Mouse (Mus musculus) CH12.LX (cell line): ENCODE results near the gene Ran. TPM values are rescaled to one million over a fixed set of nuclear protein-coding genes. Genes with fewer than 3 reads are reported as not detected.
A peak's percentile ranks its signal among the peaks of the same experiment; 100 is the strongest.

ENCODE experiments used
- DNase-seq: peaks from one replicate; pipeline ENCODE4 v3.0.0-alpha.2; 2013; ENCODE audit errors: extremely low read depth
- H3K27ac ChIP-seq: 2 replicates; pipeline ENCODE4 v1.5.1; 2012; ENCODE audit warnings: low read depth, mild to moderate bottlenecking, control low read depth, moderate library complexity; ENCODE audit not compliant: insufficient read depth
- H3K27me3 ChIP-seq: replicated peaks from 2 replicates; pipeline ENCODE3; 2012; ENCODE audit warnings: inconsistent platforms
- H3K36me3 ChIP-seq, 2 experiments: replicated peaks in 1 of 2; 2 replicates each; pipeline versions ENCODE3 to v1.6.1; 2012; ENCODE audit warnings: inconsistent platforms in 1 of 2, low read length in 1 of 2, mild to moderate bottlenecking in 1 of 2, mixed read lengths in 1 of 2, moderate library complexity in 1 of 2; ENCODE audit not compliant: control insufficient read depth in 1 of 2, insufficient read depth in 1 of 2
- H3K4me1 ChIP-seq, 2 experiments: 2 replicates each; pipeline ENCODE4 v1.6.1; 2012; ENCODE audit warnings: inconsistent platforms in 1 of 2, moderate library complexity in 1 of 2; ENCODE audit not compliant: insufficient read depth in 2 of 2, control insufficient read depth in 1 of 2
- H3K4me2 ChIP-seq: 2 replicates; pipeline ENCODE4 v1.6.1; 2012; ENCODE audit warnings: low read depth, mild to moderate bottlenecking, control low read depth; ENCODE audit not compliant: poor library complexity, insufficient read depth, severe bottlenecking
- H3K4me3 ChIP-seq, 3 experiments: fragments of 150-350 bp in 1 of 3; sonication (generic) in 1 of 3; replicated peaks in 1 of 3; 2 replicates each; pipeline versions ENCODE3 to v1.5.1; 2011 to 2012; ENCODE audit warnings: low read depth in 2 of 3, low read length in 2 of 3, mild to moderate bottlenecking in 2 of 3, moderate library complexity in 2 of 3, control low read depth in 1 of 3, improper control_type of control experiment in 1 of 3, inconsistent platforms in 1 of 3, mixed read lengths in 1 of 3; ENCODE audit not compliant: poor library complexity in 1 of 3
- H3K79me2 ChIP-seq: replicated peaks from 2 replicates; pipeline ENCODE4 v1.6.1; 2012; ENCODE audit warnings: mild to moderate bottlenecking, moderate library complexity; ENCODE audit not compliant: control insufficient read depth, poor library complexity, insufficient read depth, severe bottlenecking; ENCODE audit errors: extremely low read depth
- H3K9ac ChIP-seq: 2 replicates; pipeline ENCODE4 v1.6.1; 2012; ENCODE audit warnings: low read depth, mild to moderate bottlenecking, control low read depth, moderate library complexity; ENCODE audit not compliant: insufficient read depth
- H3K9me3 ChIP-seq: replicated peaks from 2 replicates; pipeline ENCODE3; 2012; ENCODE audit warnings: low read length, inconsistent platforms, mixed read lengths
- CTCF ChIP-seq, 2 experiments: IDR thresholded peaks in 1 of 2; conservative IDR thresholded peaks in 1 of 2; 2 replicates each; pipeline ENCODE4 v1.5.1; 2011 to 2012; ENCODE audit warnings: low read depth in 2 of 2, low read length in 2 of 2, improper control_type of control experiment in 1 of 2, inconsistent platforms in 1 of 2, mild to moderate bottlenecking in 1 of 2, moderate library complexity in 1 of 2
- GABPA ChIP-seq: IDR thresholded peaks from 2 replicates; pipeline ENCODE4 v1.6.1; 2012; ENCODE audit warnings: low read depth, low read length, improper control_type of control experiment, inconsistent platforms; ENCODE audit not compliant: insufficient replicate concordance
- HCFC1 ChIP-seq: IDR thresholded peaks from 2 replicates; pipeline ENCODE4 v1.6.1; 2012; ENCODE audit warnings: low read depth, mild to moderate bottlenecking, inconsistent platforms, low read length, improper control_type of control experiment
- MAFK ChIP-seq: IDR thresholded peaks from 2 replicates; pipeline ENCODE4 v1.6.1; 2011; ENCODE audit warnings: low read length, improper control_type of control experiment; ENCODE audit not compliant: insufficient replicate concordance
- MAX ChIP-seq: IDR thresholded peaks from 2 replicates; pipeline ENCODE4 v1.6.1; 2011; ENCODE audit warnings: low read length, improper control_type of control experiment
- MAZ ChIP-seq: IDR thresholded peaks from 2 replicates; pipeline ENCODE4 v1.6.1; 2012; ENCODE audit warnings: low read depth, mild to moderate bottlenecking, inconsistent platforms, low read length, improper control_type of control experiment, moderate library complexity
- MEF2A ChIP-seq: IDR thresholded peaks from 2 replicates; pipeline ENCODE4 v1.6.1; 2014; ENCODE audit warnings: low read depth, mild to moderate bottlenecking, inconsistent platforms, low read length, improper control_type of control experiment, borderline replicate concordance
- POLR2AphosphoS2 ChIP-seq: IDR thresholded peaks from 2 replicates; pipeline ENCODE4 v1.6.1; 2011; ENCODE audit warnings: low read depth, low read length, improper control_type of control experiment
- RAD21 ChIP-seq: IDR thresholded peaks from 2 replicates; pipeline ENCODE4 v1.6.1; 2011; ENCODE audit warnings: low read depth, mild to moderate bottlenecking, low read length, improper control_type of control experiment, moderate library complexity
- SMC3 ChIP-seq: IDR thresholded peaks from 2 replicates; pipeline ENCODE4 v1.6.1; 2011; ENCODE audit warnings: low read depth, low read length, improper control_type of control experiment
- TBP ChIP-seq: conservative IDR thresholded peaks from 2 replicates; pipeline ENCODE4 v1.6.1; 2011; ENCODE audit warnings: low read depth, low read length, improper control_type of control experiment
- TCF12 ChIP-seq: IDR thresholded peaks from 2 replicates; pipeline ENCODE4 v1.6.1; 2014; ENCODE audit warnings: low read depth, mild to moderate bottlenecking, inconsistent platforms, low read length, improper control_type of control experiment
- ZNF384 ChIP-seq: IDR thresholded peaks from 2 replicates; pipeline ENCODE4 v1.6.1; 2012; ENCODE audit warnings: low read depth, low read length, improper control_type of control experiment, inconsistent platforms
- dilution Hi-C: fragments of 300-500 bp; cut with MboI; formaldehyde crosslinking; loops from 2 replicates; pipeline ENCODE4 v1.14.3; 2020; ENCODE audit warnings: low sequenced_read_pairs; ENCODE audit not compliant: extremely low pct_unique_long_range_greater_than_20kb, extremely low pct_ligation_motif_present
- in situ Hi-C: fragments of 300-500 bp; cut with MboI; formaldehyde crosslinking; loops from 3 replicates; pipeline ENCODE4 v1.14.3; 2019; ENCODE audit warnings: low sequenced_read_pairs, low pct_ligation_motif_present, low pct_unique_long_range_greater_than_20kb, mixed read lengths
- polyA plus RNA-seq: library from polyadenylated mRNA; unstranded; fragments of >175 nt; gene quantifications from 2 replicates; pipeline ENCODE4 v1.2.1, GENCODE M21; 2012; ENCODE audit warnings: low read depth; ENCODE audit not compliant: insufficient read length
- total RNA-seq, 2 experiments: library from RNA; depleted of rRNA; stranded (reverse); fragments of 300-350 nt in 1 of 2; fragments of >200 nt in 1 of 2; gene quantifications; 2 replicates each; pipeline ENCODE4 v1.2.3; 2012 to 2014

The Ran gene
- total and polyA plus RNA-seq, 3 experiments: 847 to 1,512 (median 1,083) TPM

DNA sequence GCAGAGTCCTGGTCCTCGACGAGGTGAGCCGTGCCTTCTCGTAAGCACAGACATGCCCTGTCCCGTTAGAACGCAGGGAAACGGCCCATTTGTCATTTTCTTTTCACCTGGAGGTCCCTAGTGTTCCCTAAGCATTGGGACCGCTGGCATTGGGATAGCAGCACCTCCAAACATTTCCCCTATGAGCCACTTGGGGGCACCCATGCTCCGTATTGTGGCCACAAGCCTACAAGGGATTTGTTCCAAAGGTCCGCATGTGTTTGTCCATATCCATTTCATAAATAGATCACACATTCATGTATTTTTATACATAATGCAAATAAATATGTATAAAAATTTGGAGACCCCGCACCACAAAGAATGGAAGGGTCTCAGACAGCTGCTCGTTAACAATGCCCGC, 41.7 kb downstream of the Ran start:
- no peak overlapping the region for H3K27ac ChIP-seq
- no peak overlapping the region for H3K4me2 ChIP-seq
- TF ChIP-seq RAD21: peak; percentile 71
- TF ChIP-seq CTCF (conservative IDR thresholded peaks at IDR 0.05 in 1 of 2, IDR thresholded peaks at IDR 0.05 in 1 of 2; ENCODE audit: low read depth in 2 of 2, low read length in 2 of 2): peak; percentile 56 to 64
- TF ChIP-seq ZNF384: no peak
- no peak for TF ChIP-seq POLR2AphosphoS2
- TF ChIP-seq SMC3: peak; percentile 25
- no peak for TF ChIP-seq MAZ
- peaks cover 5% of the 10 kb centered on the region for H3K9me3 ChIP-seq
- DNase-seq: peak; percentile 48
- H3K27me3 ChIP-seq: peaks cover 35% of the 10 kb centered on the region
- H3K36me3 ChIP-seq: no peaks in the 10 kb centered on the region
- no peaks in the 10 kb centered on the region for H3K79me2 ChIP-seq
- H3K9ac ChIP-seq: no peak overlapping the region
- peaks cover 0 to 27% of the 10 kb centered on the region in 2 experiments; a peak in 2 of 4 replicates for H3K4me1 ChIP-seq
- in situ Hi-C loops (loop anchor here (5.0 to 10.0 kb wide), 3 partner anchors 116 to 523 kb away; partner anchors contain the start of gene Mmp17), dilution Hi-C loops (no loop called here)
- H3K4me3 ChIP-seq: no peak overlapping the region

GRCm38 (mm10) chr5:129063037-129063791, 43.3 kb downstream of the Ran start:
- Histone ChIP-seq H3K36me3 (no peaks in the 10 kb centered on the region), H3K9ac (no peak overlapping the region), H3K4me3 (no peak overlapping the region), H3K27ac (no peak overlapping the region), H3K9me3 (peaks cover 5% of the 10 kb centered on the region), H3K79me2 (no peaks in the 10 kb centered on the region), H3K4me2 (no peak overlapping the region)
- DNase-seq: peak; percentile 81
- dilution Hi-C loops: no loop called here
- in situ Hi-C loops: loop anchor here (5.0 to 10.0 kb wide), 3 partner anchors 114 to 522 kb away; partner anchors contain the start of gene Mmp17
- no peak for TF ChIP-seq TCF12
- TF ChIP-seq GABPA: no peak
- TF ChIP-seq SMC3: peak; percentile 41
- peak in 1 of 2 experiments; percentile 57; a peak in 2 of 4 replicates for TF ChIP-seq CTCF (conservative IDR thresholded peaks at IDR 0.05 in 1 of 2, IDR thresholded peaks at IDR 0.05 in 1 of 2; ENCODE audit: low read depth in 2 of 2, low read length in 2 of 2)
- TF ChIP-seq RAD21: peak; percentile 58
- TF ChIP-seq, all 38 proteins: peak for 3
- H3K4me1 ChIP-seq: peaks cover 0 to 33% of the 10 kb centered on the region in 2 experiments; a peak in 2 of 4 replicates
- peaks cover 31% of the 10 kb centered on the region for H3K27me3 ChIP-seq

DNA sequence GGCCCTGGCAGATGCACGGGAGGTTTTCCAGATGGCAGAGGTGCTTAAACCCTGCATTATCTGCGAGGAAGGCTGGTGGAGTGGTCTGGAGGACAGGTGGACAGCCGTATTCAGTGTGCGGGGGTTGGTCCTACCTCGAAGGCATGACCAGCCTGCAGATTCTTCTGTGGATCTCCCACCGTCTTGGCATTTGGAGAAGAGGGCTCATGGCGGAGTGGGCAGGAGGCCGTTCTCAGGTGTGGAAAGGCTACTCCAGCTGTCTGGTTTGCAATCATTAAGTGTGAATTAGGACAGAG, 43.9 kb downstream of the Ran start:
- DNase-seq: no peak
- dilution Hi-C loops: no loop called here
- Histone ChIP-seq H3K9me3 (peaks cover 5% of the 10 kb centered on the region), H3K36me3 (no peaks in the 10 kb centered on the region), H3K27me3 (peaks cover 32% of the 10 kb centered on the region), H3K27ac (no peak overlapping the region), H3K9ac (no peak overlapping the region), H3K79me2 (no peaks in the 10 kb centered on the region), H3K4me3 (no peak overlapping the region), H3K4me2 (no peak overlapping the region), H3K4me1 (peaks cover 0 to 33% of the 10 kb centered on the region in 2 experiments; a peak in 2 of 4 replicates)
- in situ Hi-C loops: loop anchor here (5.0 to 10.0 kb wide), 3 partner anchors 114 to 521 kb away; partner anchors contain the start of gene Mmp17
- no peak for TF ChIP-seq TBP
- no peak for TF ChIP-seq HCFC1
- no peak for TF ChIP-seq MAX
- no peak for TF ChIP-seq SMC3
- no peak for TF ChIP-seq MEF2A
- TF ChIP-seq MAFK: no peak
